Mouse (Mus musculus): ENCODE results near the gene Chst13.

The Chst13 gene

DNA sequence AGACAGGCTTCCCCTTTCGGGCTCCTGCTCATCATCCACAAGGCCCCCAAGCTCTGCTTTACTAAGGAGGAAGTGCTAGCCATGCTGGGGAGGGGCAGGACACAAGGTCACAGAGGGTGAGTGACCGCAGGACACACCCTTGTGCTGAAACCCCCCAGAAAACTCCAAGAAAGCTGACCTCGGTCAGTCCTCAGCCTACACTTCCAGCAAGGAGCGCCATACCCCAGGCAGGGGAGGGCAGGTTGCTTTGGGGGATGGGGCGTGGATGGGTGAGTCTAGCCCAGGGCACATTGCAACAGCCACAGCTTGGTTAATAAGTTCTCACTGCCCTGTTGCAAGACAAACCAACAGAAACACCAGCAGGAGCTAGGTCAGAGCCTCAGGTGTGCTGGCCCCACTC is 4.6 kb downstream of the Chst13 start:
- no peak for DNase-seq (ENCODE audit: low spot score in 2 of 2)

GRCm38 (mm10) chr6:90319475-90320191 is 5.4 kb downstream of the Chst13 start:
- no peak for DNase-seq (ENCODE audit: low spot score in 2 of 2)

- DNase-seq (ENCODE audit: low spot score in 2 of 2), result no peak
These were observed 6.0 kb downstream of the Chst13 start for GRCm38 (mm10) chr6:90319019-90319418.

- no peak for DNase-seq (ENCODE audit: low spot score in 2 of 2)
These were observed 7.3 kb downstream of the Chst13 start for GRCm38 (mm10) chr6:90317510-90318258.

DNA sequence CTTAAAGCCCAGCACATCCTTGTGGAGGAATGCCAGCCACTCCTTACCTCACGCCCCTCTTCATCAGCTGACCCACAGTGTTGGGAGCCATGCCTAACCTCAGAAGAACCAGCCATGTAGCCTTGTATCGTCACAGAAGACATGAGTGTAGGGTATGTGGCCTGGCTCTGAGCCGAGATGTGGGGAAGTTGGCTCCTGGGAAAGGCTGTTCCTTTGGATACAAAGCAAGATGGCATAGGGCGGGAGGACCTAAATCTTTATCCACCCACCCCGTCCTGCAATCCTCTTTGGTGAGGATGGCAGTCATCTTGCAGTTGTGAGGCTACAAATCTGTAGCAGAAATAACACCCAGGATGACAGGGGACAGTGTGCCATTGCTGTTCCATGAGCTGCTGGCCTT is 9.0 kb downstream of the Chst13 start:
- peak; percentile 23 to 36 for DNase-seq (ENCODE audit: low spot score in 2 of 2)

GRCm38 (mm10) chr6:90308839-90309778 is 15.9 kb downstream of the Chst13 start:
- no peak for DNase-seq (ENCODE audit: low spot score in 2 of 2)

DNA sequence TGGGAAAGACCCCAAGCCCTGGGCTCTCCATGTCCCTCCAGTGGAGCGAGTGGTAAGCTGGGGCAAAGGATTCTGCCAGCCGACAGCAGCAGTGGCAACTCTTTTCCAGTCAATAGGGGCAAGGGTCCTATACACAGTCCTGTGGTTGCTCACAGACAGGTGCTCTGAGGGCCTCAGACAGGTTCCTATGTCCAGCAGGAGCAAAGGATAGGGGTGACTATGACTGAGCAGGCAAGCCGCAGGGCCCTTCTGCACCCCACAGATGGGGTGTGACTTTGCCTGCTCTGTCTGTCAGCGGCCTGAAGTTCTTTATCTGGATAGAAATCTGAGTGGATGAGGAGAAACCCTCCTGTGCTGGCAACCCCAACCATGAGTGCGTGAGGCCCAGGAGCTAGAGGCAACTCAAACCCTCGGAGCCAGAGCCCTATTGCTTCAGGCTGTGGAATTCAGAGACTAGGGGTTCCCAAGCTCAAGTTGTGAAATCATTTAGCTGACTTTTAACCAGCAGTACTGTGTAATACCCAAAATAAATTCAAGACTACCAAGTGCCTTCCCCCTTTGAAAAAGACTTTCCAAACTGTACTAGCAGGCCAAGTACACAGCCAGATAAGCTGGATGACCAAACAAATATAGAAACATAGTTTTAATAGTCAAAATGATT is 18.5 kb downstream of the Chst13 start:
- DNase-seq (ENCODE audit: low spot score in 2 of 2), result no peak

- no peak for DNase-seq (ENCODE audit: low spot score in 2 of 2)
These were observed 24.1 kb downstream of the Chst13 start, which contains the start of gene BC048671 for GRCm38 (mm10) chr6:90300919-90301318. TSS of gene BC048671 (plus strand) at chr6:90301219.

DNA sequence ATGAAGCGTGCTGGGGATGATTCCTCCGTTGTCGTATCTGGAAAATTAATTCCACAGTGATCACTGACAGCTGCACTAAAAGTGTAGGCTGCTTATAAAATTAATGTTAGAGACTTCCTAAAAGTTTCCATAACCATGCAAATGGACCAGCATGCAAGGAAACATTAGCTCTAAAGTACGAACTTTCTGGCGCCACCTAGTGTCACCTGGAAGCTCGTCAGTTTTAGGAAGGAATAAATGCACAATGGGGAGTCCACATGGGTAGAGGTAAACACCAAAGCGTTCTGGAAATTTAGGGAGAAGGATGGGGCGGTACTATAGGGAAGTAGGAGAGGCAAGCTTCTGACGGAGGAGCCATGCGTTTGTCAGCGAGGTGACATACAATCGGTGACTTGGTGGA is 36.7 kb downstream of the Chst13 start:
- DNase-seq (ENCODE audit: low spot score in 2 of 2), result peak; percentile 5 to 8

Measured in right cerebral cortex, adult 2 months (tissue).